Mouse (Mus musculus) embryonic facial prominence, embryonic 10.5 days (tissue): ENCODE measurements around the gene Grik4. TPM values are rescaled to one million over a fixed set of nuclear protein-coding genes. Genes with fewer than 3 reads are reported as not detected.

ENCODE experiments used
- DNase-seq: peaks from one replicate; pipeline ENCODE4 v3.0.0-alpha.2; 2017; ENCODE audit warnings: low spot score
- H3K27ac ChIP-seq: fragments of 300-500 bp; sonication (generic); replicated peaks from 2 replicates; pipeline ENCODE4 v1.5.1; 2016; ENCODE audit warnings: mild to moderate bottlenecking
- H3K27me3 ChIP-seq: fragments of 300-500 bp; sonication (generic); replicated peaks from 2 replicates; pipeline ENCODE4 v1.6.1; 2016; ENCODE audit warnings: low read depth, mild to moderate bottlenecking; ENCODE audit not compliant: poor library complexity, severe bottlenecking
- H3K36me3 ChIP-seq: fragments of 300-500 bp; sonication (generic); replicated peaks from 2 replicates; pipeline ENCODE4 v1.6.1; 2016; ENCODE audit warnings: mild to moderate bottlenecking, moderate library complexity
- H3K4me1 ChIP-seq: fragments of 300-500 bp; sonication (generic); 2 replicates; pipeline ENCODE4 v1.6.1; 2016
- H3K4me3 ChIP-seq: fragments of 300-500 bp; sonication (generic); 2 replicates; pipeline ENCODE4 v1.5.1; 2016; ENCODE audit warnings: mild to moderate bottlenecking, moderate library complexity
- H3K9me3 ChIP-seq: fragments of 300-500 bp; sonication (generic); 2 replicates; pipeline ENCODE4 v1.6.1; 2016; ENCODE audit warnings: mild to moderate bottlenecking
- WGBS: fragments of 180-500 bp; shearing (Covaris S2); methylation state at CpG from one replicate; pipeline ENCODE4 v1.1.7; 2016; 5-methylcytosine and 5-hydroxymethylcytosine counted together
- polyA plus RNA-seq: library from polyadenylated mRNA; unstranded; fragments of >200 nt; fragmentation: Nextera tagmentation; extraction: Ambion mirVana; gene quantifications from 2 replicates; pipeline ENCODE4 v1.2.1, GENCODE M21; 2016

The Grik4 gene
- polyA plus RNA-seq, 1 experiment from 2014 or later, result 0.96 TPM

DNA sequence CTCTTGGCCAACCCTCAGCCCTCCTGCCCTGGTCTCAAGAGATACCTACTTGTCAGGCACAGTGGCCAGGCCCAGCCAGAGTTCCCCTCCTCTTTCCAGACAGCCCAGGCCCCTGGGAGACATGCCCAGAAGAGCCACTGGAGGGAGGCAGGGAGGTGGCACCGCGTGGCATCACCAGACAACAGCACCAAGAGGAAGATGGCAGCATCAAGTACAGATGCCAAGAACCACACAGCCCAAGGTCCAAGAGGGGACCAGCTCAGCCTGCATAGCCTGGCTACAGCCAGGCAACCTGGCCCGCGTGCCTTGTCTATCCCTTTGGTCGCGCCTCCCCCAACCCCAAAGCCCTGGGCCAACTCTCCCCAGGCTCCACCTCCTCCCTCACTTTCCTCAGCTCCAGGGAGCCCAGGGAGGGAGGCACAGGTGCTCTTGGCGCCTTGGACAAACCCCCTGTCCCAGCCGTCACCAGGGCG, 1.2 kb downstream of the Grik4 start:
- DNase-seq, result peak; percentile 42
- Histone ChIP-seq H3K36me3 (no peaks in the 10 kb centered on the region), H3K4me1 (peaks cover 32% of the 10 kb centered on the region), H3K9me3 (no peaks in the 10 kb centered on the region), H3K27me3 (peaks cover 75% of the 10 kb centered on the region), H3K4me3 (peak overlapping the region; percentile 88), H3K27ac (peak overlapping the region; percentile 86; the same call in 1 of the 2 replicates)
- WGBS, result 4% methylated on average over 9 of the region's 9 CpGs

DNA sequence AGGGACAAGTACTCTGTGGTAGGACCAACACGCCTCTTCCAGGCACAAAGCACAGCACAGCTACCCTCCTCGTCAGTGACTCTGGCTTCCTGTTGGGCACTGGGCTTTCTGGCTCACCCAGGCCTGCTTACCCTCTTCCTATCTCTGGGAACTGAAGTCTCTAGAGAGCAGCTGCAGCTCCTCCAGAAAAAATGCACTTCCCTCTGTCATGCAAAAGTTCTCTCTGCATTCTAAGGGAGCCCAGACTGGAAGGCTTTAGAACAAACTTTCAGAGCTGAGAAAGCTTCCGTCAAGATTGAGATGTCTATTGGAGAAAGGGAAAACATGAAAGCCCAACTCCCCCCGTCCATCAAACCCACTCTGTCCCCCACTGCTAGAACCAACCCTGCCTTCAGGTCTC, 2.1 kb downstream of the Grik4 start:
- H3K36me3 ChIP-seq, result no peaks in the 10 kb centered on the region
- H3K4me3 ChIP-seq, result no peak overlapping the region
- 50% methylated on average over 4 of the region's 4 CpGs for WGBS
- no peak for DNase-seq
- H3K4me1 ChIP-seq, result peaks cover 34% of the 10 kb centered on the region
- peaks cover 80% of the 10 kb centered on the region for H3K27me3 ChIP-seq
- no peak overlapping the region for H3K27ac ChIP-seq
- no peaks in the 10 kb centered on the region for H3K9me3 ChIP-seq

DNA sequence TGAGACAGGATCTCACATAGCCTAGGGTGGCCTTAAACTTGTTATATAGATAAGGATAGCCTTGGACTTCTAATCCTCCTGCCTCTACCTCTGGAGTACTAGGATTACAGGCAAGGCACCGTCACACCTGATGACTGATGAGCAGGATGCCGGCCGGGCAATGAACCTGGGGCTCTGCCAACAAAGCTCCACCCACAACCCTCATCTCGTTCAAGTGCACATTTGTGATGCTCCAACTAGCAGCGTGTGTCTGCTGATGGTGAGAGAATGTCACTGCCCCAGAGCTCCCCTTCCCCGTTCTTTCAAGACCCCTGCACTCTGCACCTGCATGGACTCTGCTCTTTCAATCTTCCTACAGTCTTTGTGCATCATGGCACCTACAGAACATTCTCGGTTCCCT, 12.1 kb downstream of the Grik4 start:
- DNase-seq, result no peak
- H3K36me3 ChIP-seq, result no peaks in the 10 kb centered on the region
- peaks cover 36% of the 10 kb centered on the region for H3K4me1 ChIP-seq
- H3K27ac ChIP-seq, result no peak overlapping the region
- 74% methylated on average over 7 of the region's 7 CpGs for WGBS
- H3K27me3 ChIP-seq, result peaks cover 68% of the 10 kb centered on the region
- H3K9me3 ChIP-seq, result no peaks in the 10 kb centered on the region
- H3K4me3 ChIP-seq, result no peak overlapping the region

DNA sequence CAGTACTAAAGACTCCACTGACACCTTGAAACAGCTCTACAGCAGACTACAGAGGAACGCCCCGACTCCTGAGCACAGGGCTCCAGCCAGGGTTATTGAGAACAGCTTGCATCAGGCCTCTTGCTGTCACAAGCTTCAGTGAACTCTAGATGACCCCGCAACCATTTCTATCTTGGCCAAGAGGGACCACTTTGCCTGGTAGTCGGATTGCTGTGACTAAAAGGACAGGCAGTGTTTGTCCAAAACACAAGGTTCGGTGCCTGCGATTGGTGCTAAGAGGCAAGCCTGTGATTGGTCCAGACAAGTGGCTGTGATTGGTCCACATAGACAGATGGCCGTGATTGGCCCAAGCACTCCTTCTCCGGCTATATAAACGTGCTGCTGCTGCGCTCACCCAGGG, 16.8 kb downstream of the Grik4 start:
- WGBS, result 69% methylated on average over 10 of the region's 10 CpGs
- H3K9me3 ChIP-seq, result no peaks in the 10 kb centered on the region
- no peak overlapping the region for H3K27ac ChIP-seq
- DNase-seq, result peak; percentile 40
- H3K4me1 ChIP-seq, result peaks cover 34% of the 10 kb centered on the region
- H3K27me3 ChIP-seq, result peaks cover 35% of the 10 kb centered on the region
- no peak overlapping the region for H3K4me3 ChIP-seq
- H3K36me3 ChIP-seq, result no peaks in the 10 kb centered on the region

DNA sequence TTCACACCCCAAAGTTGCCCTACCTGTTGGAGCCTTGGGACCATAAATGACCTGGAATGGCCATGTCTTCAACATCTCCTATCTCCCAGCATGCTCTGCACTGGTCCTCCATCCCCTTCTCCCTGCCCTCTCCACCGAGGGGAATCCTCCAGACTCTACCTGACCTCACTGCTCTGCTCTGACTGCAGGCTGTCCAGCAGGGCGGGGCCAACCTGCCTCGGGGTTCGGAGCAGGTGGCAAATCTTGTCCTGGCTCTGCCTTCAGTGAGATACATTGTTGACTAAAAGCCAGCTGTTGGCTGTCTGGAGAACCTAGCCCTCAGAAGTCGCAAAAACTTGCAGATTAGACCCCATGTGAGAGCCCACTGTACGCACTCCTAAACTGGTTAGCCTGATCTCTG, 17.7 kb downstream of the Grik4 start:
- no peak overlapping the region for H3K27ac ChIP-seq
- no peaks in the 10 kb centered on the region for H3K36me3 ChIP-seq
- DNase-seq, result no peak
- H3K4me3 ChIP-seq, result no peak overlapping the region
- H3K4me1 ChIP-seq, result peaks cover 40% of the 10 kb centered on the region
- 83% methylated on average over 6 of the region's 6 CpGs for WGBS
- peaks cover 29% of the 10 kb centered on the region for H3K27me3 ChIP-seq
- H3K9me3 ChIP-seq, result no peaks in the 10 kb centered on the region

DNA sequence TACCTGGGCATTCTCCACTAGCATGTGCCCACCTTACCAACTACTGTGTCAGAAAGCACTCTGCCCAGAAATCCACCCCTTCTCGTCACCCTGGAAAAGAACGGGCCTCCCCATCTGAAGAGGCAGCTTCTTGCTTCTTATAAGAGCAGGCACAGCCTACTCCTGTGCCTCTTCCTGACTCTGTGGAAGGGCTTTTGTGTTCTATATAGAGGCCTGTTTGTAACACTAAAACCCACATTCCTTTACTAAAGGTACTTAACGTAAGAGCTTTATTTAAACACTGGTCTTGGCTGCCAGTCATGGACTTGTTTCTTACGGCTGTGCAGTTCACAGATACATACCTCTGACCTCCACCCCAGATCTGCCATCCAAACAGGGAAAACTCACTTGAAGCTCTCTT, 22.5 kb downstream of the Grik4 start:
- peaks cover 18% of the 10 kb centered on the region; the same call in 1 of the 2 replicates for H3K27me3 ChIP-seq
- no peak overlapping the region for H3K4me3 ChIP-seq
- no peak for DNase-seq
- no peak overlapping the region for H3K27ac ChIP-seq
- H3K9me3 ChIP-seq, result no peaks in the 10 kb centered on the region
- H3K4me1 ChIP-seq, result peaks cover 31% of the 10 kb centered on the region
- no peaks in the 10 kb centered on the region for H3K36me3 ChIP-seq
- WGBS, result 68% methylated on average over 4 of the region's 4 CpGs

DNA sequence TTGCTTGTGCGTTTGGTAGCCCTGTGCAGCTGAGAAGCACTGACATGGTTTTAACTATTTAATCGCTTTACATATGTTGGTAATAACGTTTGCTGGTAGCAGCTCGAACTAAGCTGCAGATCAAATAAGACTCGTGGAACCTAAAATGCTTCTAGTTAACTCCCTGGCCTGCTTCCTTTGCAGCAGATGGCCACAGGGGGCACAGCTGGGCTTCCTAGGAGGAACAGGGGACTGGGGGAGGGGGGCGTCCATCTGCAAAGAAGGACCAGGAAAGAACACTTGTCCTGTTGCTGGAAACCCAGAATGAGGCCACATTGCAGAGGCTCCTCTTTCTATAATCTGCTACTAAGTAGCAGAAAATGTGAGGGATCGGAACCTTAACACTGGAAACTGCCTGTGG, 24.1 kb downstream of the Grik4 start:
- Histone ChIP-seq H3K9me3 (no peaks in the 10 kb centered on the region), H3K4me3 (no peak overlapping the region), H3K27ac (0 out of 2 replicates have a peak overlapping the region, but pooled peaks have one; percentile 10), H3K4me1 (peaks cover 27% of the 10 kb centered on the region), H3K36me3 (no peaks in the 10 kb centered on the region), H3K27me3 (peaks cover 18% of the 10 kb centered on the region; the same call in 1 of the 2 replicates)
- DNase-seq, result peak; percentile 52
- 44% methylated on average over 7 of the region's 7 CpGs for WGBS

DNA sequence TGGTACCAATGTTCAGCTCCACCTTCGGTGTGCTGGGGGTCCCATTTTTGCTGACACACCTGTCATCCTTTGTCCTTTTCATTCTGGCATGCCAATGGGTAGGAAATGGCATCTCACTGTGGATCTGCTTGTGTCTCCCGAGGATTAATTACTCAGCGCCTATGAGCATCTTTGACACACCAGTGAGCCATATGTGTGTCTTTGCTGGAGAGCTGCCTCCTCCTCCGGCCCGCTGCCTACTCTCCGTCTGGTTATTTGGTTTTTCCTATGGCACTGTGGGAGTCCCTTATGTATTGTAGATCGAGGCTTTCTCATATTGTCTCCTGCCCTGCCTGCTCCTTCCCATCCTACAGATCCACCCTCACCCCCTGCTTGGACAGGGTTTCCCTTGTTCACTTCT, 26.4 kb downstream of the Grik4 start:
- 87% methylated on average over 7 of the region's 7 CpGs for WGBS
- H3K4me1 ChIP-seq, result peaks cover 23% of the 10 kb centered on the region
- no peak for DNase-seq
- H3K4me3 ChIP-seq, result no peak overlapping the region
- H3K27ac ChIP-seq, result no peak overlapping the region
- H3K9me3 ChIP-seq, result no peaks in the 10 kb centered on the region
- peaks cover 24% of the 10 kb centered on the region; the same call in 1 of the 2 replicates for H3K27me3 ChIP-seq
- no peaks in the 10 kb centered on the region for H3K36me3 ChIP-seq

DNA sequence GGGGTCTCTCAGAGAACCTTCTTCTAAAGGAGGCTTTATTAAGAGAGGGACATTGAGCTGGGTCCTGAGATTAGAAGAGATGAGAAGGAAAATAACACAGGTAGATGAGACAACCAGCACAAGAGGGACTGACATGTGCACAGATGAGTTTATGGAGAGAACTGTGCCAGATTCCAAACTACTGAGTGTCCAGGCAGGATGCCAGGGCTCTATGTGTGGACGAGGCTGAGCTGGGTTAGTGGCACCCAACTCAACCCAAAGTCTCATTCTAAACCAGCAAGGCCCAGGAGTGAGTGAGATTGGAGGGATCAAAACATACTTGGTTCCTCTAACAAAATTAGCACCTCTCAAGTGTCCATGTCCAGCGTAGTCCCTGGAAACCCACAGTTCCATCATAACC, 31.1 kb downstream of the Grik4 start:
- H3K4me3 ChIP-seq, result no peak overlapping the region
- no peak overlapping the region for H3K27ac ChIP-seq
- no peaks in the 10 kb centered on the region for H3K9me3 ChIP-seq
- WGBS, result 92% methylated on average over 2 of the region's 2 CpGs
- no peak for DNase-seq
- H3K27me3 ChIP-seq, result peaks cover 10% of the 10 kb centered on the region
- no peaks in the 10 kb centered on the region for H3K36me3 ChIP-seq
- H3K4me1 ChIP-seq, result peaks cover 16% of the 10 kb centered on the region

DNA sequence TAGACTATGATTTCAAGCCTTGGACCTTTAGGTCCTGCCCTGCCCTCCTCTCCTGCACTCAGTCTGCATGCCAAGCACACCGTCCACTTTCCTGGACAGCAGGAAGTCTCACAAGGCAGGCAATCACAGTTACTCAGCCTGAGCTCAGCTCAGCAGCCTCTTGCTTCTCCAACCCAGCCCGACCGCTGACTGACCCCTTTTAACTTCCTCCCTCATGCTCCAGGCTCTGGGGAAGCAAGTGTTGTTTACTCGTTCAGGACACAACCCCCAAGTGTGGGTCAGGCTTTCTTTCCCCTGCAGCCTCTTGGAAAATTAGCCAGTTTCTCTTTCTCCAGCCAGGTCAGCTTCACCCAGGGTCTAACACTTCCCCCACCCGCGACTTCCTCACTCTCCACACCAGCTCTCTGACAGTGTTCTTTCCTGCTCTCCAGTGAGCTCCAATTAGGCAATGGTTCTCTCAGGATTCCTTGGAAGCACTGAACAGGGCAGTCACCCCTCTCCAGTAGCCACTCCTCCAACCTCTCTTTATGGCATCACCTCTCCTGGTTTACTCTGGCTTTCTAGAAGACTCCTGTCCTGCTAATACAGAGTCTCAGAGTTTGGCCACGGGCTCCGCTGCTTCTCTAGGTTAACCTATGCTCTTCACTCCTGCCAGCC, 35.5 kb downstream of the Grik4 start:
- H3K36me3 ChIP-seq, result no peaks in the 10 kb centered on the region
- H3K4me3 ChIP-seq, result no peak overlapping the region
- H3K27me3 ChIP-seq, result peaks cover 19% of the 10 kb centered on the region
- peaks cover 41% of the 10 kb centered on the region for H3K4me1 ChIP-seq
- peaks cover 4% of the 10 kb centered on the region; the same call in 1 of the 2 replicates for H3K9me3 ChIP-seq
- WGBS, result 34% methylated on average over 8 of the region's 8 CpGs
- DNase-seq, result peak; percentile 58
- H3K27ac ChIP-seq, result peak overlapping the region; percentile 76

DNA sequence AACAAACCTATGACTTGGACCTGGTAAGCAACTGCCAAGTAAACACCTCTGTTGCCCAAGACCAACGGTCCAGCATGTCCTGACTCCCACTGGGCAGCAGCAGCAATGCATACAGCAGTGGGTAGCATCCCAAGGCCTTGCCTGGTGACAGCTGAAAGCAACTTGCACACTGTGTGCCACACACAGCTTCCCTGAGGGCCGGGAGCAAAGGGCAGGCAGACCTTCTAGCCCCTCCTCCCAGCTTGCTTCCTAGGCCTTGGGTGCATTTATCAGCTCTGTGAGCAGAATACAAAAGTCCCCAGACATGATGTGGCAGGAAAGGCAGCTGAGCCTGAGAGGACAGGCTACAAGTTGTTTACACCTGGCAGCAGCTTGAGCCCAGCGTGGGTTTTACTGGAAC, 37.3 kb downstream of the Grik4 start:
- peaks cover 29% of the 10 kb centered on the region for H3K27me3 ChIP-seq
- peak overlapping the region; percentile 76; the same call in 1 of the 2 replicates for H3K27ac ChIP-seq
- peak; percentile 22 for DNase-seq
- peaks cover 4% of the 10 kb centered on the region; the same call in 1 of the 2 replicates for H3K9me3 ChIP-seq
- 34% methylated on average over 3 of the region's 3 CpGs for WGBS
- H3K36me3 ChIP-seq, result no peaks in the 10 kb centered on the region
- no peak overlapping the region for H3K4me3 ChIP-seq
- peaks cover 49% of the 10 kb centered on the region for H3K4me1 ChIP-seq

DNA sequence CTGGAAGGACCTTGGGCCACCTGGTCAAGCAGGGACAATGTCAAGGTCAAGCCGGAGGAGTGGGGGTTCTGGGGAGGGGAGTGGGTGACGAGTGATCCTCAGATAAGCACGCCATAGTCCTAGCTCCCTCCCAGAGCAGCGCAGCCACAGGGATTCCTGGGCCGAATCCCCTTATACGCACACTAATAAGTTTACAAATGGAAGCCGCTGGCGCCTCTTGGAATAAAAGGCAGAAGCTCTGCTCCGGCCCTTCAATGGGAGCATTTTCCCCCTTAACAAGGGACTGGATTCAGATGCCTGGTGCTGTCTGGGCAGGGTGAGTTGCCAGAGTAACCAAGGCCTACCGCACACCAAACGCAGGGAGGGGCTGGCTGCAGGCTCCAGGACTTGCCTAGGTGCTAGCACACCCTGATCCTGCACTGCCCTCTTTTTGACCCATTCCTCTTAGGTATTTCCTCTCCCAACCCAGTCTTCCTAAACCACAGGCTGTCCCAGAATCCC, 46.2 kb downstream of the Grik4 start:
- peaks cover 97% of the 10 kb centered on the region for H3K27me3 ChIP-seq
- no peaks in the 10 kb centered on the region for H3K36me3 ChIP-seq
- H3K27ac ChIP-seq, result peak overlapping the region; percentile 83
- 2% methylated on average over 11 of the region's 11 CpGs for WGBS
- peak overlapping the region; percentile 66 for H3K4me3 ChIP-seq
- DNase-seq, result peak; percentile 60
- H3K9me3 ChIP-seq, result no peaks in the 10 kb centered on the region
- H3K4me1 ChIP-seq, result peaks cover 52% of the 10 kb centered on the region
